In the genomic region with DNA sequence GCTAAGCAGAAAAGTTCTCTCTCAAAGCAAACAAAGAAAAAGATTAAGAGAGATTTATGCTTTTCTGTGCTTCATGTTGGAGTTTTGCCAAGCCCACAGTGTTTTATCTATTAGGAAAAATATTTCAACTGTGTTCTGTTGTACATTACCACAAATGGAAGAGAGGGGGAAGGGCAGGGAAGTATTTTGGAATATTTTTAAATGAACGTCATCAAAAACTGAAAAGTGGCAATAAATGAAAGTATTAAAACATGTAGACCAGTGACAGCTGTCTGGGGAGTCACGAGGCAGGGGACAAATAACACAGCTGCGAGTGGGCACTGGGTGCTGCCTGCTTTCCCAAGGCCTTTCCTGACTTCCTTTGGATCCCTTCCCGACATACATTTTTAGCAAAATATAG, we compare ENCODE assay signal across 18 mouse cellular contexts. TPM values are rescaled to one million over a fixed set of nuclear protein-coding genes. Genes with fewer than 3 reads are reported as not detected.
DNase-seq lines count a peak whose midpoint lies in the region; ATAC-seq and TF ChIP-seq lines count a peak whose summit lies in the region.
"Had no signal": no experiment of that assay in that cellular context is flagged by ENCODE, and none has a peak within 500 bp of the region (broad histone marks: within the 10 kb centered on the region; RNA-seq: fewer than 3 reads in every experiment).

No protein-coding gene starts in this region.

- ATAC-seq in embryonic facial prominence, embryonic 14.5 days (ENCODE audit: low read depth) = no peak
- ATAC-seq in kidney, postnatal 0 days (replicated peaks; ENCODE audit: low FRiP score, low read depth) = no peak
- no peak for ATAC-seq in lung, embryonic 15.5 days (ENCODE audit: borderline replicate concordance, extremely low read depth, low FRiP score, low TSS enrichment)
- ATAC-seq: forebrain, embryonic 16.5 days had no signal

- 51% methylated on average over 4 of the region's 4 CpGs for WGBS in embryonic facial prominence, embryonic 14.5 days
- 81% methylated on average over 4 of the region's 4 CpGs for WGBS in embryonic facial prominence, embryonic 10.5 days
- WGBS in kidney, postnatal 0 days = 57% methylated on average over 4 of the region's 4 CpGs
- 29% methylated on average over 4 of the region's 4 CpGs for WGBS in lung, embryonic 15.5 days

- no peak overlapping the region for H3K4me2 ChIP-seq in embryonic facial prominence, embryonic 14.5 days (ENCODE audit: low read depth, low read length)
- no peak overlapping the region for H3K4me2 ChIP-seq in kidney, postnatal 0 days (ENCODE audit: low read length)
- H3K4me2 ChIP-seq in lung, embryonic 15.5 days = no peak overlapping the region
- H3K4me2 ChIP-seq: forebrain, embryonic 12.5 days; heart, embryonic 15.5 days; hindbrain, embryonic 15.5 days had no signal

- H3K79me3 ChIP-seq in C2C12 (ENCODE audit: low read depth) = no peaks in the 10 kb centered on the region

- TF ChIP-seq CTCF in kidney, postnatal 0 days (IDR thresholded peaks at IDR 0.05; ENCODE audit: low read depth) = no peak
- no peak for TF ChIP-seq CTCF in C2C12 (IDR thresholded peaks at IDR 0.05; ENCODE audit: control insufficient read depth, insufficient read depth, insufficient read length)

- peaks cover 4% of the 10 kb centered on the region; the same call in 1 of the 2 replicates for H3K9me3 ChIP-seq in embryonic facial prominence, embryonic 14.5 days (ENCODE audit: control insufficient read depth, low read length)
- no peaks in the 10 kb centered on the region for H3K9me3 ChIP-seq in embryonic facial prominence, embryonic 10.5 days
- no peaks in the 10 kb centered on the region for H3K9me3 ChIP-seq in kidney, postnatal 0 days (replicated peaks; ENCODE audit: low read length)
- no peaks in the 10 kb centered on the region for H3K9me3 ChIP-seq in lung, embryonic 15.5 days
- H3K9me3 ChIP-seq: forebrain, embryonic 12.5 days; heart, embryonic 15.5 days; hindbrain, embryonic 15.5 days had no signal

- H3K9ac ChIP-seq in embryonic facial prominence, embryonic 14.5 days (ENCODE audit: low read depth, low read length) = no peak overlapping the region
- no peak overlapping the region for H3K9ac ChIP-seq in kidney, postnatal 0 days (ENCODE audit: low read depth, low read length)
- H3K9ac ChIP-seq in lung, embryonic 15.5 days = no peak overlapping the region
- H3K9ac ChIP-seq: forebrain, embryonic 12.5 days; heart, embryonic 15.5 days; hindbrain, embryonic 15.5 days had no signal

- H3K27ac ChIP-seq in embryonic facial prominence, embryonic 14.5 days (replicated peaks; ENCODE audit: low read depth, low read length) = no peak overlapping the region
- no peak overlapping the region for H3K27ac ChIP-seq in embryonic facial prominence, embryonic 10.5 days (replicated peaks)
- H3K27ac ChIP-seq in kidney, postnatal 0 days = no peak overlapping the region
- H3K27ac ChIP-seq in lung, embryonic 15.5 days = peak overlapping the region; percentile 43; the same call in 1 of the 2 replicates
- H3K27ac ChIP-seq: forebrain, embryonic 12.5 days; heart, embryonic 15.5 days; hindbrain, embryonic 15.5 days had no signal

- H3K4me3 ChIP-seq in embryonic facial prominence, embryonic 14.5 days (ENCODE audit: low read depth, low read length) = no peak overlapping the region
- H3K4me3 ChIP-seq in embryonic facial prominence, embryonic 10.5 days = no peak overlapping the region
- H3K4me3 ChIP-seq in kidney, postnatal 0 days (replicated peaks; ENCODE audit: low read depth, low read length) = no peak overlapping the region
- H3K4me3 ChIP-seq in lung, embryonic 15.5 days = no peak overlapping the region
- H3K4me3 ChIP-seq in C2C12 (ENCODE audit: insufficient read depth, poor library complexity, severe bottlenecking) = no peak overlapping the region
- H3K4me3 ChIP-seq: forebrain, embryonic 12.5 days; heart, embryonic 15.5 days; hindbrain, embryonic 15.5 days had no signal

- no peaks in the 10 kb centered on the region for H3K79me2 ChIP-seq in C2C12 (ENCODE audit: control insufficient read depth, insufficient read depth)

- no peaks in the 10 kb centered on the region for H3K4me1 ChIP-seq in embryonic facial prominence, embryonic 14.5 days (ENCODE audit: control insufficient read depth, insufficient read depth, low read length)
- no peaks in the 10 kb centered on the region for H3K4me1 ChIP-seq in embryonic facial prominence, embryonic 10.5 days
- no peaks in the 10 kb centered on the region for H3K4me1 ChIP-seq in kidney, postnatal 0 days (replicated peaks; ENCODE audit: insufficient read depth, low read length)
- 0 out of 2 replicates have a peak, but pooled peaks cover 4% of the 10 kb centered on the region for H3K4me1 ChIP-seq in lung, embryonic 15.5 days
- H3K4me1 ChIP-seq: forebrain, embryonic 12.5 days; heart, embryonic 15.5 days; hindbrain, embryonic 15.5 days had no signal

- peak; percentile 47 for DNase-seq in embryonic facial prominence, embryonic 14.5 days (ENCODE audit: low spot score)
- no peak for DNase-seq in embryonic facial prominence, embryonic 10.5 days (ENCODE audit: low spot score)
- peak; percentile 61 for DNase-seq in kidney, postnatal 0 days (ENCODE audit: low spot score)
- DNase-seq in kidney, postnatal 36 days = no peak
- no peak for DNase-seq in lung, adult 18-20 months
- no peak for DNase-seq in gastrocnemius, adult 18-20 months (ENCODE audit: low spot score)
- DNase-seq: adrenal gland, adult 2 months; adrenal gland, postnatal 25 days; B cell, adult 2 months; cerebellum, adult 18-20 months; cerebellum, postnatal 10 days; gastrocnemius, postnatal 14 days had no signal

- H3K36me3 ChIP-seq in embryonic facial prominence, embryonic 14.5 days (ENCODE audit: control insufficient read depth, insufficient read depth, low read length) = no peaks in the 10 kb centered on the region
- H3K36me3 ChIP-seq in embryonic facial prominence, embryonic 10.5 days (replicated peaks) = no peaks in the 10 kb centered on the region
- no peaks in the 10 kb centered on the region for H3K36me3 ChIP-seq in kidney, postnatal 0 days (ENCODE audit: insufficient read depth, low read length)
- H3K36me3 ChIP-seq in lung, embryonic 15.5 days = no peaks in the 10 kb centered on the region
- no peaks in the 10 kb centered on the region for H3K36me3 ChIP-seq in C2C12 (ENCODE audit: control insufficient read depth, insufficient read depth)
- H3K36me3 ChIP-seq: forebrain, embryonic 12.5 days; heart, embryonic 15.5 days; hindbrain, embryonic 15.5 days had no signal

- no peaks in the 10 kb centered on the region for H3K27me3 ChIP-seq in embryonic facial prominence, embryonic 14.5 days (replicated peaks; ENCODE audit: control insufficient read depth, insufficient read depth, low read length)
- no peaks in the 10 kb centered on the region; the same call in 1 of the 2 replicates for H3K27me3 ChIP-seq in embryonic facial prominence, embryonic 10.5 days (replicated peaks; ENCODE audit: low read depth, poor library complexity, severe bottlenecking)
- H3K27me3 ChIP-seq in kidney, postnatal 0 days (ENCODE audit: insufficient read depth, low read length) = no peaks in the 10 kb centered on the region
- no peaks in the 10 kb centered on the region for H3K27me3 ChIP-seq in lung, embryonic 15.5 days
- no peaks in the 10 kb centered on the region for H3K27me3 ChIP-seq in C2C12 (ENCODE audit: control insufficient read depth, insufficient read depth, insufficient read length)
- H3K27me3 ChIP-seq: heart, embryonic 15.5 days; hindbrain, embryonic 15.5 days had no signal

- no peak overlapping the region for H3ac ChIP-seq in C2C12 (ENCODE audit: control insufficient read depth, insufficient read length, low read depth)

TF ChIP-seq in C2C12, 6 proteins besides CTCF, POLR2A, EP300 and RAD21:
- TF ChIP-seq MYOG (IDR thresholded peaks at IDR 0.05; ENCODE audit: control insufficient read depth, extremely low read depth, insufficient read length) = no peak
- TF ChIP-seq MAX (IDR thresholded peaks at IDR 0.05) = no peak
- TF ChIP-seq CEBPB (IDR thresholded peaks at IDR 0.05; ENCODE audit: low read depth) = no peak
- peak; percentile 72 for TF ChIP-seq MYOD1 (IDR thresholded peaks at IDR 0.05; ENCODE audit: control insufficient read depth, insufficient read length, low read depth)
TF ChIP-seq in C2C12: peak in this region for 1.

RNA-seq across cellular contexts. Expression of gene Fbxo47, which starts 12.7 kb away (rescaled TPM):
- polyA plus RNA-seq in embryonic facial prominence, embryonic 14.5 days (2014; fragmentation: Nextera tagmentation; extraction: Ambion mirVana) = 0.43 and 0.97 TPM in 2 replicates
- polyA plus RNA-seq in embryonic facial prominence, embryonic 10.5 days (2016; fragmentation: Nextera tagmentation; extraction: Ambion mirVana) = 0.42 and 0.67 TPM in 2 replicates
- polyA plus RNA-seq in kidney, postnatal 0 days (2015; fragmentation: Nextera tagmentation; extraction: Ambion mirVana) = 0.61 and 0.95 TPM in 2 replicates
- 0.42 and 0.64 TPM in 2 replicates for polyA plus RNA-seq in lung, embryonic 15.5 days (2015; fragmentation: Nextera tagmentation; extraction: Ambion mirVana)
- polyA plus RNA-seq in C2C12 (2012; fragmentation: generic; extraction: Trizol) = 0.11 TPM
- under 1 TPM; 0.16 to 0.38 TPM for total RNA-seq in gastrocnemius, adult 18-20 months (2021)
- polyA plus RNA-seq: adrenal gland, adult 2 months had no signal

RNA-seq across cellular contexts. Expression of gene B230217C12Rik, which starts 56.1 kb away (rescaled TPM):
- 7.0 and 7.5 TPM in 2 replicates for polyA plus RNA-seq in embryonic facial prominence, embryonic 14.5 days (2014; fragmentation: Nextera tagmentation; extraction: Ambion mirVana)
- polyA plus RNA-seq in embryonic facial prominence, embryonic 10.5 days (2016; fragmentation: Nextera tagmentation; extraction: Ambion mirVana) = 14.0 and 16.0 TPM in 2 replicates
- 5.1 and 5.6 TPM in 2 replicates for polyA plus RNA-seq in kidney, postnatal 0 days (2015; fragmentation: Nextera tagmentation; extraction: Ambion mirVana)
- 4.2 and 4.4 TPM in 2 replicates for polyA plus RNA-seq in lung, embryonic 15.5 days (2015; fragmentation: Nextera tagmentation; extraction: Ambion mirVana)
- 4.9 TPM for polyA plus RNA-seq in C2C12 (2012; fragmentation: generic; extraction: Trizol)
- total RNA-seq in gastrocnemius, adult 18-20 months (2021) = under 1 TPM; 0.19 to 0.34 TPM

Comparison
In these comparisons a context has a peak if more than half of its experiments do, and no peak if none do; other contexts are left out.
1. DNase-seq: peak in embryonic facial prominence, embryonic 14.5 days (single experiment) and kidney, postnatal 0 days (single experiment); none in embryonic facial prominence, embryonic 10.5 days (single experiment), kidney, postnatal 36 days (0 of 2), lung, adult 18-20 months (0 of 2) and gastrocnemius, adult 18-20 months (single experiment).